Mouse (Mus musculus) layer of hippocampus, adult 9-11 months (tissue): ENCODE measurements at regions not wholly inside any gene's neighbourhood (a gene's known extent, or its start where the extent isn't known, plus 50 kb on each side); places are given as distances from the start of the nearest gene placed in this dataset.

ENCODE experiments used
- DNase-seq: peaks from one replicate; pipeline ENCODE4 v3.0.0; 2022

DNA sequence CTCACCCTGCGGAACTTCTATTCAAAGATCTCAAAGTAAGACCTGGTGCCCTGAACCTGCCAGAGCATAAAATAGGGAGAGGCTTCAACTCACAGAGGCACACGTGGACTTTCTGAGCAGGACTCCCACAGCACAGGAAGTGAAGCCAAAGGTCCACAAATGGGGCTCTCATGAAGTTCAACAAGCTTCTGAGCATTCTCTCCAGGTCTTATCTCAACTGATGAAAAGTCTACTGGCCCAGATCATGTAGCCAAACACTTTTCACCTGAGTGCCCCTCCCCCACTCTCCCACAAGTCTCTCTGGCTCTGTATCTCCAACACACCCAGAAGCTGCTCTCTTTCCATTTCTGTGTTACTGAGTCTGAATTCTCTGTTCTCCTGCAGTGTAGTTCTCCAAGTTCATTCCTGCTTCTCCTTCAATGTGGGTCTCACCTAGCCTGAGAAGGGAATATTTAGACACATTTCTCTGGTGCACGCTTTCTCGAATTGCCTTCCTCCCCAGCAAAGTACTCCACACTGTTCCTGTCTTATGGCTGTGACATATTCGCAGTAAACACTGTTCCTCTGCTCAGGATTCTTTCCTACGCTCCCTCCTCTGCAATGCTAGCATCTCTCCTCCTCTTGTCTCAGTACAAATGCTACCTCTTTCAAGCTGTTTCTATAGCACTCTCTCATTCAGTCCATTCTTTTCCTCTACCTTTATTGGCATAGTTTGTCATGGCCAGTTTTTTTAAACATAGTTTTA is 303.4 kb upstream of the Adamts9 start:
- DNase-seq = no peak

DNA sequence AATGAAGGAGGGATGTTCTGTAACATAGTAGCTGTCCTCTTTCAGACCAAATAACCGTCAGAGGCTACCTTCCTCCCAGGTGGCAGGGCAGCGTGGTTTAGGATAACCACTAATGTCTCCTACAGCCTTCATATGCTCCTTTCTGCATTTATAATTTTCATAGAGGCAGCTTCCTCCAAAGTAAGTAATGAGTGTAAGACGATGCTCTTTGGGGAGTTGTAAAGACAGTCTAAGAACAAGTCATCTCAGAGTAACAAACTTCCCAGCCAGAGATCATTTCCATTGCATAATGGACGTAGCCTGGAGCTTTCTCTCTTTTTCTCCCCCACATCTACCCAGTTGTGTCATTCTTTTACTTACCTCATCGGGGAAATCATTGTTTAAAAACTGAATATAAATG is 292.3 kb upstream of the Adamts9 start:
- no peak for DNase-seq

DNA sequence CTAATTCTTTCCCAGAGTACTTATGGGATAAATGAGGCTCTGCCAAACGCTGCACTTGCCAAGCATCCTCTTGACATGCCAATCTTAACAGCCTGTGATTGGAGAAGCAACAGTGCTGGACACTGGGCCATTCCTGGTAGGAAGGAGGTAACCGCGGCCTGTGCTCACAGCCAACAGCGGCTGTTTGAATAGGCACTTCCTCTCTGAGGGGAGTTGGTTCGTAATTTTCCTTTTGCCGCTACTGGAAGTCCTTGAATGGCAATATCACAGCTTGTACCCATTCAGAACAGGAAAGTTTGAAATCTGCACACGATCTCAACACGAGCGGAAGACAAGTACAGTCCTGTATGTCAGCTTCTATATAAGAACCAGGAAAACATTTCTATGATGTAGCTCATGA is 289.3 kb upstream of the Adamts9 start:
- no peak for DNase-seq

DNA sequence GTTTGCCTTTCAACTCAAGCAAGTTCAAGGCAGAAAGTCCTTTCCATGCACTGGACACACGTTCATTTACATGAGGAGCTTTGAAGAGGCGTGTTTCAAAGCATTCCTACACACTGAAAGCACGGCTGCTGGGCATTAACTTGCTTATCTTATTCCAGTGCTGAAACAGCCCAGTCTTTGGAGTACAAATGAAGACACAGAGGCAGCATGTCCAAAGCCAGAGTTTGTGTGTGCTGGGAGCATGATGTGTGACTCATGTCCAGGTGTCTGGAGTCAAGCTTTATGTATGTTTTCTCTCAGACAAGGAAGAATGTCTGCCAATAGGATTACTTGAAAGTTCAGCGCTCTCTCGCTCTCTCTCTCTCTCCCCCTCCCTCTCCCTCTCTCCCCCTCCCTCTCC is 287.2 kb upstream of the Adamts9 start:
- no peak for DNase-seq

DNA sequence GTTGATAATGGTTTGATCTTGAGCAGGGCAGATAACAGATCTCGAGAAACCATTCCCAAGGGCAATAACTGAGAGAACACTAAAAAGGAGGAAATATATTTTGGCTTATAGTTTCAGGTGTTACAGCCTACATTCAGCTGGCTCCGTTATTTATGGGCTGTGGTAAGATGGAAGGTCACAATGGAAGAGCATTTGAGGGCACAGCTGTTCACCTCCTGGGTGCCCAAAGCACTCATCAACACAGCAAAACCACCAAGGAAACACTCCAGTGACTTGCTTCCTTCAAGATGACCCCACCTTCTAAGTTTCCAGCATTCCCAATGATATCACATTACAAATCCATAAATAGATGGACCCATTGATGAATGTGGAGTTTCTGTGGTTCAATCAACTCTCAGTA is 286.0 kb upstream of the Adamts9 start:
- no peak for DNase-seq

DNA sequence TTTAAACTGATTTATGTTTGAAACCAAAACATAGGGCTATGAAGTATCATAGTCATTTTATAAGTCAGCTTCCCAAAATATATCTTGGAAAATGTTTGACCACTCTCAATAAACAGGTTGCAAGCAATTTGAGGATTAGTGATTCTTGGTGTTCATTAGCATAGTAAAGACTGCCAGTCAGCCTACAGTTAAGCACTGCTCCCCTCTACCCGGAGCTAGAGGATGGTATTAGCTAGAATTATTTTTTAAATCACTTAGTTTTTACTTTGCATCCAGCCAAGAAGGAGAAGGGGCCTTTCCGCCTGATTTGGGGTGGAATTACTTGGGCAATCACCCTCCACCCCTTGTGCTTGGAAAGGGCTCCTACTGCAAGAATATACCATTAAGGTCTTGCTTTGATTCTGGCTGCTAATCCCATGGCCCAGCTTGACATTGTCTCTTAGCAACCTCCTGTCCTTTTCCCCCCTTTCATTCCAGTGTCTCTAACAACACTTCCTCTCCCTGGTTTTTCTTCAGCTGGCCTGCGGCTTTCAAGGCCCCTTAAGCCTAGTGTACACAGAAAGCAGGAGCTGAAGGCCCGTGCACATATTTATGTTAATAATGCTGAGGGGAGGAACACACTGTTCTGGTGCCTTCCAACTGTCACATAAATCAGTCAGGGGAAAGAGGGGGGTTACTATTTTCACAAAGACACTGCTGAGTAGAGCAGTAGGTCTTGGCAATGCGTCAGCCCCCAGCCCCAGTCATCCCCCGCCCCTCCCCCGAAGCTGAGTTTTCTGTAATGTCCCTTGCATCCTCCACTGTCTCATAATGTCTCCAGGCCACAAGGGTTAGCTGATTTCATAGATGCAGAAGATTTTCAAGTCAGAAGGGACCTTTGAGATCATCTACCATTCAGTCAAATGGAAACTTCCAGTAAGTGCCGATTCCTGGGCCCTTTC is 280.6 kb upstream of the Adamts9 start:
- DNase-seq = no peak

DNA sequence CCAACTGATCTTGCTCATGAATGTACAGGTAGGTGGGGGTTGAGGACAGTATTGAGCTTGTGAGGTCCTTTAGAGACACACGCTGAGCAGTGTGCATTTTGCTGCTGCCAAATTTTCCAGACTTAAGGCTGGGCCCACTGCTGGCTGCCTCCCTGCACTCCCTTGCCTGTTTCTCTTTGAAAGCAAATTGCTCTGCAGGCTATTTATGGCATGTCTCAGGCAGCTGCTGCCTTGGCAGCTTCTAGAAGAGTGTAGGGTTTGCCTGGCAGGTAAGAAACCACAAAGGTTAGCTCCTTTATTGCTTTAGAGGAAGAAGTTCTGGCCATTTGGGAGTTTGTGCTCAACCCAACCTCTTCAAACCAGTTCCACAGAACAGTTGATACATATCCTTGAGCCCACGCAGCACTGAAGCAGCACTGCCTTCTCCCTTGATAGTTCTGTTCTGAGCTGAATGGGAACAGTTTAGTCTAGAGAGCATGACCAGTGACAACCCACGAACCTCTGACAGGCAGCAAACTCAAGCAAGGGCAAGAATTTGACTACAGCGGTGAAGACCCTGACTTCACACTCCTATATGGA is 274.8 kb upstream of the Adamts9 start:
- DNase-seq = peak; percentile 20

DNA sequence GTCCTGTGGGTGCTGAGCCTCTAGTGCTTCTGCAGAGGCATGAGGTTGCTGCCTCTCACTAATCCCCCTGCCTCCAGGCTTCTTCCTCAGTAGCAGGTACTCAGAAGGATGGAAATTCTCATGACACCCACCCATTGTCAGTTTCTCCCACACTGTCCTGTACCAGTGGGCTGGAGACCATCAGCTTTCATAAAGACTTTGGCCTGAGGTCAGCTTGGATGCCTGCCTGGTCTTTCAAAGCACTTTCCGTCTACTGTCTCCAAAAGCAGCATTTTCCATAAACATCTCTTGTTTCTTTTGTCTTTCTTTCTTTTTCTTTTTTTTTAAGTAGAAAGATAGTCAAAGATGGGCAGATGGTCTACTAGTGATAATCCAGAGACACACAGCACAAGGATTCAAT is 257.6 kb upstream of the Adamts9 start:
- no peak for DNase-seq

DNA sequence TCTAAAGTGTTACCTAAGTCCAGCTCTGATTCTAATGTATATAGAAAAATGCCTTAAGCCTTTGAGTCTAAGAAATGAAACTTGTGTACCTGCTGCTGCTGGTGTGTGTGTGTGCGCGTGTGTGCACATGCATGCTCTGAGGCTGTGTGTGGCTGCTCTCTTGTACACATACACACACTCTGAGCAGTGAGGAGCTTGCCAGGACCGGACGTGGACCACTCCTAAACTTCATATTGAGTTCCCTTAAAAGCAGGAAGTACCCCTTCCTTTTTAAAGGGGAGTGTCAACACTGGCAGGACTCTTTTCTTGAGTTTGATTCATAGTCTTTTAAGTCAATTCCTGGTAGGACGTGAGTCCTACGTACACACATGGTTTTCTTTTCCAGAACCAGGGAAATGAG is 251.4 kb upstream of the Adamts9 start:
- no peak for DNase-seq

DNA sequence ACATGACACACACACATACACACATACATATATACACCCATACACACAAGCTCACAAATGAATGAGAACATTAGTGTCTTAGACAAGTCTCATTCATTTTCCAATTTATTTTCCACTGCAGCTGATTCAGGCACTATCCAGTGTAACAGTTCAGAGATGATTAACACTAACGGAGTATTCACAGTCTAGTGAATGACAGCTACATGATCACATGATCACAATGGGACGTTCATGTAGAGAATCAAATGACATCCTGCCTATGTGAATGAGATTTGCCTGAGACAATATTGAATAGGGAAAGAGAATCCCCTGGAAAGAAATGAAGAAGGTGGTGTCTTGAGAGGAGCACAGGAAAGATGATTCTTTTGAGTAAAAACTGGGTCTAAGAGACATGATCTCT is 249.7 kb upstream of the Adamts9 start:
- no peak for DNase-seq

DNA sequence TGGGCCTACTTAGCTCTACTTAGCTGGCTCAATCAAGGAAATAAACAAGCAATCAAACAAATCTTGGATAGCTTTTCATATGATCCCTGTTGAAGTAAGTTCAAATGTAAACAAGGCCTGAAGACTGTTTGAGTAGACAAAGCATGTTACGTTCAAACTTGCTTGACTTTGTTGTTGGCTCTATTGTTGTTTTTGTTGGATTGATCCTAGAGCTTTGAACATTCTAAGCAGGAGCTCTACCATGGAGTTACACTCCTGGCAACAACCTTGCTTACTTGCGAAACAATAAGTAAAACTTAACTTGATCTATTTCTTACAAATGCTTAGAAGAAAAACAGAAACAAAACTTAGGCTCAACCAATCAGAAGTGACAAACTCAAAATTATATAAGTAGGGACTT is 247.7 kb upstream of the Adamts9 start:
- DNase-seq = no peak

DNA sequence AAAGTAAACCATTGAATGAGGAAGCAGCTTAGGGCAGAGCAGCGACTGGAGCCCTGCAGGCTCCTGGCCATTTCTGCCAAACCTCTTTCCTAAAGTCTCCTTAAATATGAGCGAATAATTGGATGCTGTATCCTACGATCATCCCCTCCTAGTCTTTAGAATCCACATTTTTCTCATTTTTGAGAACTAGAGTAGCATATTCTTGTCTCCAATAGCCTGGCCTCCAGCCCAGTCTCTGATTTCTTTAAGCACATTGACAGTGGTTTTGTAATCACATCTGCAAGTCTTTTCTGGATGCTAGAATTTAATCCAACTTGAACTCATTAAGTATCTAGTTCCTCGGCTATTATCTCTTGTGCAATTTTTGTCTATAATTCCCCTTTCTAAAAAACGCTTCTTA is 225.2 kb upstream of the Adamts9 start:
- no peak for DNase-seq

DNA sequence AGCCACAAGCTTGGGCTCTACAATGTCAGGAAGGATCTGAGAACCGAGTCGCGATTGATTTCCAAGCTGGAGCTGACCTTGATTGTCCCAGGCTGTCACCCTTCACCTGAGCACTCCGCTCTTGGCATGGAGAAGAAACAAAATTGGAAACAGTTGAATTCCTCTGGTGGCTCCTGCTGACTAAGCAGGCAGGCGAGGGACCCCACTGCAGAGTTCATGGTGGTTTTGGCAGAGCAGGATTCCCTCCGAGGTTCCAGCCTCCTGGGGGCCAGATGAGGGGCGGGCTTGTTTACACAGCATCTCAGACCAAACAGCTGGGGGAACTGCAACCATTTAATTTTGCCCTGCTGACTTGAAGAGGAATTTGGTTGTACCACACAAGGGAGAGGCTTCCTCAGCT is 224.0 kb upstream of the Adamts9 start:
- DNase-seq = no peak

DNA sequence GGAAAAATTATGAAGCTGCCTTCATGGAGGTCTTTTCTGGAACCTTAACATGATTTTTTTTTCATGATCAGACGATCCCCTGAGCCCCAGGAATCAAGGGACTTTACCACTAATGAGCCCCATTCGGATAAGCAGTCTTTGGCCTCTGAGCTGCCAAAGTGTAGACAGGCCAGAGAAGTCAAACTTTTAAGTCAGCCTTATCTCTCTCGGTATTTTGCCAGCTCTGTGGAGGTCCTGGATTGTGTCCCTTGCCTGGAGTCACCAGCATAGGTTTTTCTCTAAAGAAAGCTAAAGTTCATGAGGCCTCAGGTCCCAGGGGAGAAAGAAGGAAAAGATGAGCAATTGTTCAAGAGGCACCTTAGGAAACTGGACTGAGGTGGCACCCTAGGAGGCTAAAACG is 222.7 kb upstream of the Adamts9 start:
- no peak for DNase-seq

DNA sequence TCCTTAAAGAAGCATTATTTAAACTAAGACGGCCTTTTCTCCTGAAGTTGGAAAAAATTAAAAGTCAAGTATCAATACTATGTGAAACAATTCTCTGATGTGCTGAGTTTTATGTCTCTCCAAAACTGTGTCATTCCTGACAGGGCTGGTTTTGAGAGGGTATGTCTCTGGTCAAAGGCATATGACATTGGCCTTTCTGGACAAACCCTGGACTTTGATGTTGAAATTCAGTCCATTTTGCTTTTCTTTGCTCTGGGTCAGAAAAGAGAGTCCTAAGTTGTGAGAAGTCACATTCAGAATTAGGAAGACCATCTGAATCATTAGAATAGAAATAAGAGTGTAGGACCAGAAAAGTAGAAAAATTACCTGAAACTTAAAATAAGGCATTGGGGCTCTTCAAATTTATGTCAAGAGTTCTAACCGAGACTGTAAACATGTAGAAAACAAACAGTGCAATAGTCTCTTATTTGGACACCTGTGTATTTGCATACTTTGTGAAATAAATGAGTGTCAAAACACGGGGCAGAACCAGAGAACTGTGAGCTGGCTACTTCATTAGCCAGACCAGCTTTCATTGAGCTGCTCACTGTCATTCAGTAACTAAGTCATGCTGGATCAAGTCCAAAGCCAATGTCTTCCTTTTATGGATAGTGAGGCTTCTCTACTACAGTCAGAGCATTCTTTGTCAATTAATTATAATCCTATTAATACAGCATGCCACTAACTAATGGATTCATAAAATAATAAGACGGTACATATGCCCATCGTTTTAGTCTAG is 209.3 kb upstream of the Adamts9 start:
- no peak for DNase-seq

DNA sequence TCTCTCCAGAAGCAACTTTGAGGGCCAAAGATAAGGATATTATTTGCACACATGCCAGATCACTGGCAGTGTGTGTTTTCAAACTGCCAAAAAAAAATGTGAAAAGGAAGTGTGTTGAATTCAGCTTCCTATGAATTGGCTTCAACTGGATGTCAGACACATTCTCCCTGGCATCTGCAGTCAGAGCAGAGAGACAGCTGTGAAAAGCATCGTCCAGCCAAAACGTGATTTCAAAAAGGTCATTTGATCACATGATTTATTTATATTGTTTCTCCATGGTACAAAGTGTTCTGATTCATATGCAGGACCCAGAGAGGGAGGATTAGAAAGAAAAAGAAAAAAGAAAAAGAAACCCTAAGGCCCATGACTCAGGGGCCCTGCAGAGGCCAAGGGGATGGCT is 207.2 kb upstream of the Adamts9 start:
- no peak for DNase-seq

DNA sequence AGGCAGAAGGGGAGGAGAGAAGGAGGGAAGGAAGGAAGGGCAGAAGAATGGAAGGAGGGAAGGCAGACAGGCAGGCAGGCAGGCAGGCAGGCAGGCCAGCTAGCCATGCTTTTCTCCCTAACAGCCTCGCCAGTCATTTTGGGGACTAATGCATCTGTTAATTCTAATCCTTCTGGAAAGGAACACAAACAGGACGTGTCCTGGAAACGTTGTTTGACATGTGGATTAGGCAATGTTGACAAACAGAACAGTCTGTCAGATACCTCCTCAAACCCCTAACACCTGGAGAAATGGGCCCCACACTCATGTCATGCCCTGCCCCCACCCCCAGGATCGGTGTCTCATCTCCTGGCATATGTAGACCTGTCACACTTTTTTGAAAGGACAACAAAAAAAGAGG is 206.7 kb upstream of the Adamts9 start:
- DNase-seq = no peak

DNA sequence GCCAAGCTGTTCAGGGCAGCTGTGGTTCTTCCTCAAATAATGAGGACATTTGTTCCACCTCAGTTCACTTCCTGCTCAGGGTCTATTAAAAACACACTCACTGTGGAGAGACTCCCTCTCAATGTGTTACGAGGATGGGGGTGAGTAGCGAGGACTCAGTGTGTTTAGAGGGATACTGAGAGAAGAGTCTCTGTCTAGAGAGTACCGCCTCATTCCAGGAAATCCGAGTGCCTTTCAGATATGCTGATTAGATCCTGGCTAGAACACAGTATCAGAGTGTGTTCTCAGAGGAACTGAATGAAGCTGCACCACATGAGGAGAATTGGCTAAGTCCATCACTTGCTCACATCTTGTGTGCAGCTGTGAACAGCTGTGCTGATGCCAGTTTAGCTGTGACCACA is 197.0 kb upstream of the Adamts9 start:
- DNase-seq = peak; percentile 45

DNA sequence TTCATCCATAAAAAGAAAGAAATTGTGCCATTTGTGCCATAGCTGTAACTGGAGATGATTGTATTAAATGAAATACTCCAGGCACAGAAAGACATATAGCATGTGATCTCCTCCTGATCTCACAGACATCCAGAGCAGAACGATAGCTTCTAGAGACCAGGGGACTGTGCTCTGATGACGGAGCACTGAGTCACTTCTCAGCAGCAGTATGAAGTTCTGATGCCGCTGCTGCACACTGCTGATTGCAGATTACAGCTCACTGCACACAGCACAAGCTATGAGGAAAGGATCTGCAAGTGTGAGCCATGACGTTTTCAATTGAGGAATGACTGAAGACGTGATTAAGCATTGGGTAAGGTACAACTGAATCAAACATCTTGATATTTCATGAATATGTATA is 190.6 kb upstream of the Adamts9 start:
- no peak for DNase-seq

DNA sequence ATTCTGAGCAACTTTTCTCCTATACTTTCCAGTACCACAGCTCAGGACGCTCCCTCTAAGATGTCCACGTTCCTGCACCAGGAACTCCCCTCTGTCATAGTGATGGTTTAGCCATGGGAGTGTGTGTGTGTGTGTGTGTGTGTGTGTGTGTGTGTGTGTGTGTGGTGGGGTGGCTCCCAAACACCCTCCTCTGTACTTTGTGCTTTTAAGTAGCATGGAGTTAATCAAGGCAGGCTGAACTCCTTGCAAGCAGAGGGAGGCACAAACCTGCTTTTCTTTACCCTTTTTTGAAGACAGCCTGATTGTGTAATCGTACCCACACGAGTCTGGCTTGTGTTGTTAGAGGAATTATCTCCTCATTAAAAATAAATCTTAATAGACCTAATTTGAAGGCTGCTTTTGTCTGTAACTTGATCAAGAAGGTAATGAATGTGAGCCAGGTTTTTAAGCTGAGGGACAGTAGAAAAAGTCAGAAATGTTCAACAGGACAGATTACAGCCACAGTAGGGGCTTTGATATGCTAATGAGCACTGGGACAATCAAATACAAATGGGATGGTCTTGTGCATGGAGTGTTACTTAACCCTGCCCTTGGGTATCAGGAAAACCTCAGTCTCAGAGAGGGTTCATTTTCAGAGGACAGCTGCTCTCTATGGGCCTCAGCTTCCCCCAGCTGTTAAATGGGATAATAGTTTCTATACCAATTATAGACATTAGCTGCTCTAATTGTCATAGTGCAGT is 187.8 kb upstream of the Adamts9 start:
- DNase-seq = no peak

DNA sequence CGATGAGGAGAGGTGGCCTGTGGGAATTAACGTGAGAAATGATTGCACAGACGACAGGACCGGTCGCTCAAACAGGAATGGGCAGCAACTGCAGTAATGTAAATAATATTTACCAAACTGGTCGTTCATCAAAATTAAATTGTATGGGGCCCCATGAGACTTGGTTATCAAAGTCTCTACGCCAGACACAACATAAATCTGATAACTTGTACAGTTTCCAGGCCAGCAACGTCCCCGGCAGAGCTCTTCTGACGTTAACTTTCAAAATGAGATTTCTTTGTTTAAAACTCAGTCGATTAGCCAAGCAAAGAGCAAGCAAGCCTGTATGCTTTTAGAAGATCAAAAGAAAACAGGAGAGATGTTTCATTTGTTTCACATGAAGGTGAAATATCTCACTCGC is 176.2 kb upstream of the Adamts9 start:
- no peak for DNase-seq

DNA sequence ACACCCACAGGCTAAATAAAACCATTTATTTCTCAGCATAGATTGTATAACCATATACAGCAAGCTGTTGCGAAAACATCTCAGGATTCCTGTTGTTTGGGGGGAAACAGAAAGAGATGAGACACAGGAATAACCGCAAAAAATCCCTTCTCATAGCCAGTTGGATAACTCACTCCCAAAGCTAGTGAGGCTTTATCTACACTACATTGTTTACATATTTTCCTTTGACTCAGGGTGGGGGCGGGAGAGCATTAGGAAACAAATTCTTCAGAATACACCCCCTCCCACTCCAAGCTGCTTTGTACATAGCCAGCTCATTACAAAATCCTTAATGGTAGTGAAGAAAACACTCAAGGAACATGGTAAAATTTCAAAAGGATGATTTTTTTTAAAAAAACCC is 170.1 kb upstream of the Adamts9 start:
- no peak for DNase-seq
